Mouse (Mus musculus) brain, embryonic 14.5 days (tissue): ENCODE data around the gene Pde10a.

Source experiments
- CTCF ChIP-seq: fragments of 200-500 bp; IDR thresholded peaks from 2 replicates; pipeline ENCODE4 v1.5.1; 2012; ENCODE audit warnings: inconsistent platforms, mild to moderate bottlenecking, moderate library complexity, borderline replicate concordance; ENCODE audit not compliant: insufficient read depth, insufficient read length; ENCODE audit errors: extremely low read depth
- POLR2A ChIP-seq: fragments of 200-500 bp; IDR thresholded peaks from 2 replicates; pipeline ENCODE4 v1.6.1; 2012; ENCODE audit warnings: mild to moderate bottlenecking, inconsistent platforms, borderline replicate concordance; ENCODE audit not compliant: poor library complexity, insufficient read depth, insufficient read length, severe bottlenecking; ENCODE audit errors: extremely low read depth

GRCm38 (mm10) chr17:8958125-8958524, 433.0 kb downstream of the Pde10a start:
- TF ChIP-seq POLR2A = no peak
- TF ChIP-seq CTCF = no peak
